Mouse (Mus musculus) testis, adult 2 months (tissue): ENCODE measurements around the gene Tnik.

Experiments
- CTCF ChIP-seq: fragments of 200-500 bp; IDR thresholded peaks from 2 replicates; pipeline ENCODE4 v1.5.1; 2012; ENCODE audit warnings: low read depth, mild to moderate bottlenecking, inconsistent platforms, low read length, moderate library complexity; ENCODE audit not compliant: control insufficient read depth, insufficient read depth, insufficient replicate concordance
- POLR2A ChIP-seq: fragments of 200-500 bp; IDR thresholded peaks from 2 replicates; pipeline ENCODE4 v1.6.1; 2012; ENCODE audit warnings: low read depth, mild to moderate bottlenecking, inconsistent platforms, low read length, moderate library complexity; ENCODE audit not compliant: control insufficient read depth

GRCm38 (mm10) chr3:28496806-28497502, 233.9 kb downstream of the Tnik start:
- TF ChIP-seq CTCF (no peak), POLR2A (no peak)
